Mouse (Mus musculus) hindbrain, postnatal 0 days (tissue): ENCODE results near the gene D430019H16Rik. TPM values are rescaled to one million over a fixed set of nuclear protein-coding genes. Genes with fewer than 3 reads are reported as not detected.
A peak's percentile ranks its signal among the peaks of the same experiment; 100 is the strongest.

Source experiments
- ATAC-seq: fragments of 200-750 bp; cut with Nextera tagmentation; 2 replicates; pipeline ENCODE4 v1.8.0; 2017; ENCODE audit warnings: mild to moderate bottlenecking, moderate TSS enrichment, moderate library complexity
- DNase-seq: peaks from one replicate; pipeline ENCODE4 v3.0.0-alpha.2; 2015; ENCODE audit warnings: low spot score
- H3K27ac ChIP-seq: fragments of 300-500 bp; sonication (generic); 2 replicates; pipeline ENCODE4 v1.5.1; 2014; ENCODE audit warnings: mild to moderate bottlenecking
- H3K27me3 ChIP-seq: fragments of 300-500 bp; sonication (generic); 2 replicates; pipeline ENCODE4 v1.6.1; 2014; ENCODE audit warnings: low read length, mixed read lengths; ENCODE audit not compliant: insufficient read depth
- H3K36me3 ChIP-seq: fragments of 300-500 bp; sonication (generic); 2 replicates; pipeline ENCODE4 v1.6.1; 2014; ENCODE audit warnings: low read length, mixed read lengths; ENCODE audit not compliant: insufficient read depth
- H3K4me1 ChIP-seq: fragments of 300-500 bp; sonication (generic); 2 replicates; pipeline ENCODE4 v1.6.1; 2014; ENCODE audit warnings: antibody characterized with exemption, low read length, mixed read lengths; ENCODE audit not compliant: insufficient read depth
- H3K4me2 ChIP-seq: fragments of 300-500 bp; sonication (generic); 2 replicates; pipeline ENCODE4 v1.6.1; 2014; ENCODE audit warnings: low read depth, mild to moderate bottlenecking, low read length, moderate library complexity, mixed read lengths
- H3K4me3 ChIP-seq: fragments of 300-500 bp; sonication (generic); 2 replicates; pipeline ENCODE4 v1.5.1; 2014; ENCODE audit warnings: low read length
- H3K9ac ChIP-seq: fragments of 300-500 bp; sonication (generic); replicated peaks from 2 replicates; pipeline ENCODE4 v1.6.1; 2014; ENCODE audit warnings: mild to moderate bottlenecking, low read length, moderate library complexity, mixed read lengths
- H3K9me3 ChIP-seq: fragments of 300-500 bp; sonication (generic); 2 replicates; pipeline ENCODE4 v1.6.1; 2016; ENCODE audit warnings: low read length, mixed read lengths
- CTCF ChIP-seq: IDR thresholded peaks from 2 replicates; pipeline ENCODE4 v1.5.1; 2016; ENCODE audit warnings: antibody characterized with exemption, control low read depth, low read depth
- WGBS: fragments of 180-500 bp; shearing (Covaris S2); extraction: QIAGEN DNeasy Blood & Tissue Kit; methylation state at CpG from one replicate; pipeline ENCODE4 v1.1.7; 2014; 5-methylcytosine and 5-hydroxymethylcytosine counted together
- polyA plus RNA-seq: library from polyadenylated mRNA; unstranded; fragments of >200 nt; fragmentation: Nextera tagmentation; extraction: Ambion mirVana; gene quantifications from 2 replicates; pipeline ENCODE4 v1.2.1, GENCODE M21; 2015
- total RNA-seq: library from RNA; depleted of rRNA; stranded (reverse); fragments of >200 nt; gene quantifications from 2 replicates; pipeline ENCODE4 v1.2.3, GENCODE M21; 2014

Gene D430019H16Rik
- total and polyA plus RNA-seq, 2 experiments from 2014 or later, result 8.6 to 140 TPM

GRCm38 (mm10) chr12:105531724-105532371 lies 78.2 kb downstream of the D430019H16Rik start:
- H3K27ac ChIP-seq, result peak overlapping the region; percentile 48; the same call in 1 of the 2 replicates

GRCm38 (mm10) chr12:105534842-105535241 lies 81.2 kb downstream of the D430019H16Rik start:
- no peaks in the 10 kb centered on the region for H3K27me3 ChIP-seq
- H3K4me1 ChIP-seq, result peaks cover 9% of the 10 kb centered on the region; the same call in 1 of the 2 replicates
- no peaks in the 10 kb centered on the region for H3K36me3 ChIP-seq
- H3K4me2 ChIP-seq, result no peak overlapping the region
- WGBS, result 88% methylated on average over 4 of the region's 4 CpGs
- H3K4me3 ChIP-seq, result no peak overlapping the region
- ATAC-seq (no peak), DNase-seq (no peak)
- TF ChIP-seq CTCF, result no peak
- H3K27ac ChIP-seq, result no peak overlapping the region
- H3K9me3 ChIP-seq, result no peaks in the 10 kb centered on the region
- H3K9ac ChIP-seq, result no peak overlapping the region

More at GRCm38 (mm10) chr12:105531724-105532371, 78.2 kb downstream of the D430019H16Rik start:
- H3K4me3 ChIP-seq, result no peak overlapping the region
- no peaks in the 10 kb centered on the region for H3K9me3 ChIP-seq
- peaks cover 14% of the 10 kb centered on the region; the same call in 1 of the 2 replicates for H3K4me1 ChIP-seq
- no peak for TF ChIP-seq CTCF
- no peaks in the 10 kb centered on the region for H3K27me3 ChIP-seq
- H3K9ac ChIP-seq, result no peak overlapping the region
- ATAC-seq, result no peak
- H3K36me3 ChIP-seq, result no peaks in the 10 kb centered on the region
- DNase-seq, result peak; percentile 71
- 27% methylated on average over 8 of the region's 8 CpGs for WGBS
- no peak overlapping the region for H3K4me2 ChIP-seq

- H3K27me3 ChIP-seq, result no peaks in the 10 kb centered on the region
- no peak overlapping the region for H3K4me3 ChIP-seq
- ATAC-seq, result peak; percentile 78
- H3K4me1 ChIP-seq, result peaks cover 7% of the 10 kb centered on the region; the same call in 1 of the 2 replicates
- H3K9ac ChIP-seq, result no peak overlapping the region; the same call in 1 of the 2 replicates
- no peak for TF ChIP-seq CTCF
- WGBS, result 54% methylated on average over 13 of the region's 13 CpGs
- H3K36me3 ChIP-seq, result no peaks in the 10 kb centered on the region
- H3K27ac ChIP-seq, result no peak overlapping the region
- peak; percentile 55 for DNase-seq
- H3K4me2 ChIP-seq, result no peak overlapping the region
- no peaks in the 10 kb centered on the region for H3K9me3 ChIP-seq
Measured at GRCm38 (mm10) chr12:105535968-105536760, 82.5 kb downstream of the D430019H16Rik start.

- no peak for ATAC-seq
- Histone ChIP-seq H3K4me3 (no peak overlapping the region), H3K36me3 (no peaks in the 10 kb centered on the region), H3K9me3 (no peaks in the 10 kb centered on the region), H3K4me1 (no peaks in the 10 kb centered on the region), H3K9ac (no peak overlapping the region), H3K4me2 (no peak overlapping the region), H3K27me3 (no peaks in the 10 kb centered on the region), H3K27ac (no peak overlapping the region)
- 70% methylated on average over 5 of the region's 5 CpGs for WGBS
- no peak for TF ChIP-seq CTCF
- DNase-seq, result no peak
Measured at GRCm38 (mm10) chr12:105537162-105537561, 83.5 kb downstream of the D430019H16Rik start.

- Histone ChIP-seq H3K9me3 (no peaks in the 10 kb centered on the region), H3K4me3 (no peak overlapping the region), H3K9ac (no peak overlapping the region), H3K36me3 (no peaks in the 10 kb centered on the region), H3K4me1 (no peaks in the 10 kb centered on the region), H3K27ac (no peak overlapping the region), H3K27me3 (no peaks in the 10 kb centered on the region), H3K4me2 (no peak overlapping the region)
- 93% methylated on average over 10 of the region's 10 CpGs for WGBS
- TF ChIP-seq CTCF, result no peak
- ATAC-seq, result no peak
- no peak for DNase-seq
Measured at GRCm38 (mm10) chr12:105539649-105540048, 86.0 kb downstream of the D430019H16Rik start.

GRCm38 (mm10) chr12:105541590-105542402 lies 88.1 kb downstream of the D430019H16Rik start:
- H3K36me3 ChIP-seq, result no peaks in the 10 kb centered on the region
- no peak overlapping the region for H3K27ac ChIP-seq
- H3K27me3 ChIP-seq, result no peaks in the 10 kb centered on the region
- no peak overlapping the region for H3K9ac ChIP-seq
- no peak for ATAC-seq
- no peak overlapping the region for H3K4me2 ChIP-seq
- H3K4me3 ChIP-seq, result no peak overlapping the region
- peak; percentile 24; the same call in 1 of the 2 replicates for TF ChIP-seq CTCF
- WGBS, result 76% methylated on average over 12 of the region's 12 CpGs
- DNase-seq, result no peak
- H3K9me3 ChIP-seq, result no peaks in the 10 kb centered on the region
- H3K4me1 ChIP-seq, result no peaks in the 10 kb centered on the region
